Mouse (Mus musculus) liver, embryonic 11.5 days (tissue): ENCODE data around the gene Msl1. TPM values are rescaled to one million over a fixed set of nuclear protein-coding genes. Genes with fewer than 3 reads are reported as not detected.

Source experiments
- ATAC-seq: fragments of 200-750 bp; cut with Nextera tagmentation; replicated peaks from 2 replicates; pipeline ENCODE4 v1.8.0; 2017; ENCODE audit warnings: moderate number of reproducible peaks, mild to moderate bottlenecking, moderate TSS enrichment, moderate library complexity; ENCODE audit not compliant: low FRiP score
- DNase-seq: peaks from one replicate; pipeline ENCODE4 v3.0.0-alpha.2; 2017; ENCODE audit warnings: low spot score
- H3K27ac ChIP-seq: fragments of 300-500 bp; sonication (generic); 2 replicates; pipeline ENCODE4 v1.5.1; 2014; ENCODE audit warnings: mild to moderate bottlenecking, low read depth, low read length, control low read depth
- H3K27me3 ChIP-seq: fragments of 300-500 bp; sonication (generic); replicated peaks from 2 replicates; pipeline ENCODE4 v1.6.1; 2014; ENCODE audit warnings: low read length, mixed read lengths; ENCODE audit not compliant: control insufficient read depth, insufficient read depth
- H3K36me3 ChIP-seq: fragments of 300-500 bp; sonication (generic); 2 replicates; pipeline ENCODE4 v1.6.1; 2014; ENCODE audit warnings: mild to moderate bottlenecking, low read length, moderate library complexity, mixed read lengths; ENCODE audit not compliant: control insufficient read depth, insufficient read depth
- H3K4me1 ChIP-seq: fragments of 300-500 bp; sonication (generic); replicated peaks from 2 replicates; pipeline ENCODE4 v1.6.1; 2014; ENCODE audit warnings: low read length, mixed read lengths; ENCODE audit not compliant: control insufficient read depth, insufficient read depth
- H3K4me2 ChIP-seq: fragments of 300-500 bp; sonication (generic); 2 replicates; pipeline ENCODE4 v1.6.1; 2014; ENCODE audit warnings: mild to moderate bottlenecking, control low read depth, moderate library complexity
- H3K4me3 ChIP-seq: fragments of 300-500 bp; sonication (generic); 2 replicates; pipeline ENCODE4 v1.5.1; 2014; ENCODE audit warnings: low read depth, low read length, control low read depth
- H3K9ac ChIP-seq: fragments of 300-500 bp; sonication (generic); 2 replicates; pipeline ENCODE4 v1.6.1; 2014; ENCODE audit warnings: low read depth, low read length, control low read depth
- H3K9me3 ChIP-seq: fragments of 300-500 bp; sonication (generic); 2 replicates; pipeline ENCODE4 v1.6.1; 2016; ENCODE audit warnings: low read length, inconsistent platforms, mixed read lengths; ENCODE audit not compliant: control insufficient read depth
- WGBS: fragments of 180-500 bp; shearing (Covaris S2); extraction: QIAGEN DNeasy Blood & Tissue Kit; methylation state at CpG from one replicate; pipeline ENCODE4 v1.1.7; 2014; 5-methylcytosine and 5-hydroxymethylcytosine counted together
- polyA plus RNA-seq: library from polyadenylated mRNA; unstranded; fragments of >200 nt; fragmentation: Nextera tagmentation; extraction: Ambion mirVana; gene quantifications from 2 replicates; pipeline ENCODE4 v1.2.1, GENCODE M21; 2014

Gene Msl1
- polyA plus RNA-seq, 1 experiment from 2014 or later = 17.7 TPM

GRCm38 (mm10) chr11:98794469-98795014, 774 bp upstream of the Msl1 start:
- H3K36me3 ChIP-seq = peaks cover 18% of the 10 kb centered on the region
- H3K9me3 ChIP-seq = no peaks in the 10 kb centered on the region
- H3K4me1 ChIP-seq = peaks cover 46% of the 10 kb centered on the region
- DNase-seq (no peak), ATAC-seq (peak; percentile 70)
- H3K9ac ChIP-seq = peak overlapping the region; percentile 100
- H3K4me3 ChIP-seq = peak overlapping the region; percentile 100
- peak overlapping the region; percentile 100 for H3K27ac ChIP-seq
- no peaks in the 10 kb centered on the region for H3K27me3 ChIP-seq
- under 1% methylated on average over 28 of the region's 30 CpGs for WGBS
- peak overlapping the region; percentile 84 for H3K4me2 ChIP-seq

DNA sequence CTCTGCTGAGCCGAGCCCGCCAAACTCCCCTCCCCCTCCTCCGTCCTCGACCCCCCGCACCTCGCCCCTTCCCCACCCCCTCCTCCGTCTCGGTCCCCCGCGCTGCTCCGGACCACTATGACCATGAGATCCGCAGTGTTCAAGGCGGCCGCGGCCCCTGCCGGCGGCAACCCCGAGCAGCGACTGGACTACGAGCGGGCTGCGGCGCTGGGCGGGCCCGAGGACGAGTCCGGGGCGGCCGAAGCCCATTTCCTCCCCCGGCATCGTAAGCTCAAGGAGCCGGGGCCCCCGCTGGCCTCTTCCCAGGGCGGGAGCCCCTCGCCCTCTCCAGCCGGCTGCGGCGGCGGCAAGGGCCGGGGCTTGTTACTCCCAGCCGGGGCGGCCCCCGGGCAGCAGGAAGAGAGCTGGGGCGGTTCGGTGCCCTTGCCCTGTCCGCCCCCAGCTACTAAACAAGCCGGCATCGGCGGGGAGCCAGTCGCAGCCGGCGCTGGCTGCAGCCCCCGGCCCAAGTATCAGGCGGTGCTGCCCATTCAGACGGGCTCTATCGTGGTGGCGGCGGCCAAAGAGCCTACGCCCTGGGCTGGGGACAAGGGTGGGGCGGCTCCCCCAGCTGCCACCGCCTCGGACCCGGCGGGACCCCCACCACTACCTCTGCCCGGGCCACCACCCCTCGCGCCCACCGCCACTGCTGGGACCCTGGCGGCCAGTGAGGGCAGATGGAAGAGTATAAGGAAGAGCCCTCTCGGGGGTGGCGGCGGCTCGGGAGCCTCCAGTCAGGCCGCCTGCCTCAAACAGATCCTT, 598 bp downstream of the Msl1 start:
- H3K27me3 ChIP-seq = no peaks in the 10 kb centered on the region
- H3K4me1 ChIP-seq = peaks cover 41% of the 10 kb centered on the region
- peak; percentile 44 for ATAC-seq
- H3K9ac ChIP-seq = peak overlapping the region; percentile 100
- peak overlapping the region; percentile 100 for H3K27ac ChIP-seq
- peak overlapping the region; percentile 100 for H3K4me3 ChIP-seq
- under 1% methylated on average over 66 of the region's 74 CpGs for WGBS
- H3K9me3 ChIP-seq = no peaks in the 10 kb centered on the region
- peak overlapping the region; percentile 84 for H3K4me2 ChIP-seq
- DNase-seq = peak; percentile 75
- peaks cover 25% of the 10 kb centered on the region for H3K36me3 ChIP-seq

GRCm38 (mm10) chr11:98796515-98797216, 1.4 kb downstream of the Msl1 start:
- peak overlapping the region; percentile 100 for H3K27ac ChIP-seq
- 5% methylated on average over 23 of the region's 23 CpGs for WGBS
- H3K4me3 ChIP-seq = peak overlapping the region; percentile 100
- H3K4me1 ChIP-seq = peaks cover 37% of the 10 kb centered on the region
- no peaks in the 10 kb centered on the region for H3K27me3 ChIP-seq
- H3K4me2 ChIP-seq = peak overlapping the region; percentile 84
- peak overlapping the region; percentile 100 for H3K9ac ChIP-seq
- peak; percentile 27 for ATAC-seq
- peak; percentile 82 for DNase-seq
- H3K9me3 ChIP-seq = no peaks in the 10 kb centered on the region
- peaks cover 32% of the 10 kb centered on the region for H3K36me3 ChIP-seq

- H3K36me3 ChIP-seq = peaks cover 38% of the 10 kb centered on the region
- H3K4me2 ChIP-seq = peak overlapping the region; percentile 84
- peak overlapping the region; percentile 100 for H3K9ac ChIP-seq
- peak overlapping the region; percentile 100 for H3K4me3 ChIP-seq
- no peak for ATAC-seq
- no peaks in the 10 kb centered on the region for H3K27me3 ChIP-seq
- peaks cover 32% of the 10 kb centered on the region for H3K4me1 ChIP-seq
- no peak for DNase-seq
- H3K9me3 ChIP-seq = no peaks in the 10 kb centered on the region
- H3K27ac ChIP-seq = 0 out of 2 replicates have a peak overlapping the region, but pooled peaks have one; percentile 30
- 16% methylated on average over 5 of the region's 5 CpGs for WGBS
Observed at GRCm38 (mm10) chr11:98797306-98797705, 2.0 kb downstream of the Msl1 start.

DNA sequence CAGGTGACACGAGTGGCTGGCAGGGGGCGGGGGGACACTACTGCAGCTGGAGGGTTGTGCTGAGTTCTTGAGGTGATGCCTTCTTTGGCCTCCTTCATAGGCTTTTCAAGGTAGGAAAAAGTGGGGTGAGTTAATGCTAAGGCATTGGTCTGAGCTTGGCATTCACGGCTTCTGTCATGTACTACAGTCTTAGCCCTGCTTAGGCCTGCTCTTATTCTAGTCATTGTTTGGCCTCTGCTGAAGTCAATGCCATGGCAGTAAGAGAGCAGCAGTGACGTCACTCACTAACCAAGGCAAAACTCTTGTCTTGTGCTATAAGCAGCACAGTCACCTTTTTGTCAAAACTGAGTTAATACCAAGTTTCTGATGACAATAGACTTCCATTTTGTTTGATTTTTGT, 2.6 kb downstream of the Msl1 start:
- H3K27me3 ChIP-seq = no peaks in the 10 kb centered on the region
- peak overlapping the region; percentile 100 for H3K9ac ChIP-seq
- peaks cover 32% of the 10 kb centered on the region for H3K4me1 ChIP-seq
- H3K9me3 ChIP-seq = no peaks in the 10 kb centered on the region
- peaks cover 43% of the 10 kb centered on the region for H3K36me3 ChIP-seq
- H3K27ac ChIP-seq = no peak overlapping the region
- H3K4me2 ChIP-seq = peak overlapping the region; percentile 84
- no peak for DNase-seq
- no peak for ATAC-seq
- H3K4me3 ChIP-seq = peak overlapping the region; percentile 100
- 75% methylated on average over 4 of the region's 4 CpGs for WGBS

DNA sequence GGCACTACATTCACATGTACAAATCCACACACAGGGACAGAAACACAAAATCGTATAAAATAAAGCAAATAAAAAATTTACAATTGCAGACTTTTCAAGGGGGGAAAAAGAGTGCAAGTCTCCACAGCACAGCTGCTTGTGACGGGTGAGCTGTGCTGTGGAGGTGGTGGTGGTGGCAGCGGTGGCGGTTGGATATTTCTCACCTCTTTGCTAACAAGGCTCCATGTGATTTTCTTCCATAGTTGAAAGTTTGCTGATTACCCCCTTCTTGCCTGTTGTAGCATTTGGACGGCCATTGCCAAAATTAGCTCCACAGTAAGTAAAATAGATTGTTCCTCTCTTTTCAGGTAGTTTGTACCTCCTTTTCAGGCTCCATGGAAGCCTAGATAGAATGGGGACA, 9.3 kb downstream of the Msl1 start, which contains the start of gene Casc3:
Gene Casc3, plus strand, starts transcription at position 301 of the 400 bp plus-strand sequence.
- Histone ChIP-seq H3K9me3 (no peaks in the 10 kb centered on the region), H3K4me2 (no peak within 1 kb of the TSS), H3K9ac (no peak within 1 kb of the TSS), H3K36me3 (peaks cover 52% of the 10 kb centered on the region), H3K4me3 (no peak within 1 kb of the TSS), H3K27me3 (no peaks in the 10 kb centered on the region), H3K27ac (no peak within 1 kb of the TSS), H3K4me1 (peaks cover 4% of the 10 kb centered on the region; the same call in 1 of the 2 replicates)
- DNase-seq (no peak), ATAC-seq (no peak)
- WGBS = 92% methylated on average over 5 of the region's 5 CpGs

DNA sequence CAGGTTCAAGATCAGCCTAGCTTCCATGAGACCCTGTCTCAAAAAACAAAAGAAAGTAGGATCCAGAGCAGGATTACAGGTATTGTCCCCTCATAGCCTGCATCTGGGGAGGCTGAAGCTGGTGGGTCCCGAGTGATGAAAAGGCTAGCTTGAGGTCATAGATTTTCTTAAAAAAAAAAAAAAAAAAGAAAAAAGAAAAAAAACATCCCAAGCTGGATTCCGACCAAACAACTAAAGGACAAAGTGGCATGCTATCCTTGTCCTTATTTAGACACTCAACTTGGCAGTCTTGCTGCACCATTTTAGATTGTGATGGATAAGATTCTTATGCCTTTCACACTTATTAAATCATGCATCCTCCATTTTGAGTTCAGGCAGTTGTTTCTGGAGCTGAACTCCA, 13.1 kb downstream of the Msl1 start:
- ATAC-seq (no peak), DNase-seq (no peak)
- Histone ChIP-seq H3K36me3 (peaks cover 36% of the 10 kb centered on the region), H3K4me3 (peak overlapping the region; percentile 75), H3K27me3 (no peaks in the 10 kb centered on the region), H3K9me3 (no peaks in the 10 kb centered on the region), H3K4me1 (peaks cover 12% of the 10 kb centered on the region; the same call in 1 of the 2 replicates), H3K27ac (peak overlapping the region; percentile 70; the same call in 1 of the 2 replicates), H3K9ac (no peak overlapping the region), H3K4me2 (peak overlapping the region; percentile 83)
- WGBS = 75% methylated on average over 2 of the region's 2 CpGs

DNA sequence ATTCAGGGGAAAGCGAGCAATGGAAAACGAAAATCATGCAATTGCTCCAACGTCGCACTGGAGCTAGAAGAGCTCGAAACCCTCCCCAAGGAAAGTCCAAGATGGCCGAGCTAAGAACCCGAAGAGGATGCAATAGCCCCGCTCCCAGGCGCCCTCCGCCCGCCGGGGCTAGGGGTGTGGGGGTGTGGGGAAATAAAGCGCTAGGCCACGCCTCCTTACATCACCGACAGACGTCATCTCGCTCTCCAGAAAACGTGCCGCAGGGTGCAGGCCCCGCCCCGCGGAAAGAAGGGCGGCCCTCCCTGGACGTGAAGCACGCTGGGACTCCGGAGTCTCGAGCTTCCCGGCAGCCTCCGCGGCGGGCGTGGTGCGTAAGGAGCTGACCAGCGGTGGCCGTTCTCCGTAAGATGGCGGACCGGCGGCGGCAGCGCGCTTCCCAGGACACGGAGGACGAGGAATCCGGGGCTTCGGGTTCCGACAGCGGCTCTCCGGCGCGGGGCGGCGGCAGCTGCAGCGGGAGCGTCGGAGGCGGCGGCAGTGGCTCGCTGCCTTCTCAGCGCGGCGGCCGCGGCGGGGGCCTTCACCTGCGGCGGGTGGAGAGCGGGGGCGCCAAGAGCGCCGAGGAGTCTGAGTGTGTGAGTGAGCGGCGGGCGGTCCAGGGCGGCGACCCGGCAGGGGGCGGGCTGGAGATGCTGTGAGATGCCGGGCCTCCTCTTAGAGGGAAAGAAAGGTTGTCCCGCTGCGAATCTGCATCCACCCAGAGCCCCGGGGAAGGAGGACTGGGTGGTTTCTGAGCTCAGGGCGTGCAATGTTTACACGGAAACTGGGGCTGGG, 14.4 kb downstream of the Msl1 start:
- DNase-seq (peak; percentile 98), ATAC-seq (peak; percentile 99)
- H3K4me3 ChIP-seq = peak overlapping the region; percentile 75
- H3K9ac ChIP-seq = peak overlapping the region; percentile 88
- H3K4me2 ChIP-seq = peak overlapping the region; percentile 83
- H3K36me3 ChIP-seq = peaks cover 33% of the 10 kb centered on the region
- H3K27me3 ChIP-seq = no peaks in the 10 kb centered on the region
- no peaks in the 10 kb centered on the region for H3K9me3 ChIP-seq
- peak overlapping the region; percentile 87 for H3K27ac ChIP-seq
- H3K4me1 ChIP-seq = peaks cover 12% of the 10 kb centered on the region; the same call in 1 of the 2 replicates
- under 1% methylated on average over 78 of the region's 84 CpGs for WGBS
